Mouse (Mus musculus) large intestine, adult 2 months (tissue): ENCODE measurements at regions not wholly inside any gene's neighbourhood (a gene's known extent, or its start where the extent isn't known, plus 50 kb on each side); places are given as distances from the start of the nearest gene placed in this dataset.

Experiments
- DNase-seq: peaks from one replicate; pipeline ENCODE4 v3.0.0-alpha.2; 2012; ENCODE audit warnings: low read depth, low spot score
- WGBS: fragments of 180-500 bp; shearing (Covaris S2); methylation state at CpG from one replicate; pipeline ENCODE4 v1.1.7; 2018; 5-methylcytosine and 5-hydroxymethylcytosine counted together

DNA sequence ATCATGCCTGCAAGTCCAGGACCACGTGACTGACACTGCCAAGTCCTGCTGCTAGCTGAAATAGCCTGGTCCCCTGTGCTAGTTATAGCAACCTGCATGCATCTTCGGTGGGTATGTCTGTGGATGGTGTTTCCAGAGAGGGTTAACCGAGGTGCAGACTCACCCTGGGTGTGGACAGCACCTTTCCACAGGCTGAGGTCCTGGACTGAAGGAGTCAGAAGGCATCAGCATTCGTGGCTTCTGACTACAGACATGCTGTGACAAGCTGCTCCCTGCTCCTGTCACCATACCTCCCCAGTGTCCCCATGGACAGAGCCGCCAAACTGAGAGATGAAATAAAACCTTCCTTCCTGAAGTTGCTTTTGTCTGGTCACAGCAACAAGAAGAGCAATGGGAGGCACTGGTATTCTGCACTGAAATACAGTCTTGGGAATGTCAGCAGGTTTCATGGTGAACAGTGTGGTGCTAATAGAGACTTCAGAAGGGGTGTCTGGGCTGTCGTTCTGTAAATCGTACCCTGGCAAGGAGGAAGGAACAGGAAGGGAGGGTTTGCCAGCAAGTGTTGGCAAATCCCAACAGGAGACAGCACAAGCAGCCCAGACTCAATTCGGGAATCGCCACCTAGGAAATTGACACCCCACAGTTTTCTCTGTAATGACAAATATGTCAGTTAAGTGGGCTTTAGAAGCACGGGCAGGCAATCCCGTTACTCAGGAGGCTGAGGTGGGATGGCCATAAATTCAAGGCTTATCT, 237.7 kb downstream of the Hs3st3b1 start:
- no peak for DNase-seq
- 49% methylated on average over 11 of the region's 11 CpGs for WGBS

DNA sequence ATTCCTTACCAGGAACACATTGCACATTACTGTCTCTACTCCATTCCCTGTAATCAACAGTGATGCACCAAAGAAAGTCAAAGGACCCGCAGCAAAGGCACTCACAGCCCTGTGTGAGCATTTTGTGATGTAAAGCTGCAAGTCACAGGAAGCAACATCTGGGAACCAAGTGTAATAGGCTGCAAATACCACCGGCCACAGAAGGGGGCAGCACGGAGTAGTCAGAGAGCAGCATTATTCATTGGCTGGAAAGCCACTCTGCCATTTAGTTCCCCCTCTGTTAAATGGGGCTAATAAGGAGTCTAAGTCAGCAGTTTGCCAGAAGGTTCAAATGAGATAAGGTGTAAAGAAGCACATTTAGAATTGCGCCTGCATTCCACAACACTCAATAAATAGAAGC, 231.0 kb downstream of the Hs3st3b1 start:
- 56% methylated on average over 4 of the region's 4 CpGs for WGBS
- no peak for DNase-seq

DNA sequence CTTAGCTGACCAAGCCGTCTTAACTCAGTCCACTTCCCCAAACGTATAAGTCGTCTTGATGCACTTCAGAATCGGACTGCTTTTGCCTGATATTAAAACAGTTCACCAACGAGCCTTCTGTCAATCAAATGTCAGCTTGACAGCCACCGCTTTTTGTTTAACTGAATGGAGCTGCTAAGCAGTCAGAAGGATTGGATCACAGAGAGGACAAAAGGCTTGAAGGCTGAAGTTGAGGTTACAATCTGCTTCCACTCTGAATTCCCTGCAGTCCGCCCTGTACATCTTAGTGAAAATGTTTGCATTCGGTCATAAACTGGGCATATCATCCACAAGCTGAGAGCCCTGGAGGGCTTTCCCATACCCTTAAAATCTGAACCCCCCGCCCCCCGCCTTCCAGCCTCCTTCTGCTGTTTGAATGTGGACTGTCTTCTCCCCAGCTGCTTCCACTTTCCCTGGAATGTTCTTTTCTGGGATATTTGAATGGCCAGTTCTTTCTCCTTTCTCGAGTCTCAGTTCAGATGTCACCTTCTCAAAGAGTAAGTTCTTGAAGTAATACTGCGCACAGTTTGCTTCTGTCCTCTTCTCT, 217.0 kb downstream of the Hs3st3b1 start:
- no peak for DNase-seq
- 66% methylated on average over 12 of the region's 12 CpGs for WGBS

DNA sequence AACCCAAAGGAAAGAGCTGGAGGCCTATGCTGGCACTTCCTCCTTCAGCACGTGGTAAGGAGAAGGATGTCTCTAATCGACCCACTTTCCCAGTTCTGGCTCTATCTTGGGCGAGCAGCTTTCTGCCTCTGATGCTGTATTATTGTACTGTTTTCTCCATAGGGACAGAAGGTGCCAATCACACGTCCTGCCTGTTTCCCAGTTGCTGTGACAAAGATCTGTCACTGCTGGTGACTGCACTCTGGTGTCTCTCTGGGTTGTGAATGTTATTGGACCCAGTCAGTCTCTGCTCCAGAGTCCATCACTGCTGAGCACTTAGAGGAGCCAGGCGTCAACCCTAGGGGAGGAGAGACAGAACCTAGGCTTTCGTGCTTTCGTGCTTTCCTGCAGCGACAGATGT, 216.0 kb downstream of the Hs3st3b1 start:
- no peak for DNase-seq
- 74% methylated on average over 8 of the region's 8 CpGs for WGBS

DNA sequence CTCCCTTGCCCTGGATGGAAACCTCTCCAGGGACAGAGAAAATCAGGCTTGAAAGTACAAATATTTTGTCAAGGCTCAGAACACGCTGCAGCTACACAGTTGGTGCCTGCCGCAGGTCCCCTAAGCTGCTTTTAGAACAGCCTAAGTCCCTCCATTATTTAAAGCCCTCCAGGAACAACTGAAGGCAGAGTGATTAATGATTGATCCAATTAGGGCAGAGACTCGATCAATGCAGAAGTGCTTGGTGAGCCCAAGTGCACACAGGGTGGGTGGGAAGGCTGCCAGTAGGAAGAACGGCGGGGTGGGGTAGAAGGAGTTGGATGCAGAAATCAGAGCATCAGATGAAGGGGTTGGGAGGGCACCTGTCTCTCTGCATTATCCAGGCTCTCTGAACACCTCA, 215.0 kb downstream of the Hs3st3b1 start:
- 55% methylated on average over 5 of the region's 5 CpGs for WGBS
- DNase-seq, result no peak

DNA sequence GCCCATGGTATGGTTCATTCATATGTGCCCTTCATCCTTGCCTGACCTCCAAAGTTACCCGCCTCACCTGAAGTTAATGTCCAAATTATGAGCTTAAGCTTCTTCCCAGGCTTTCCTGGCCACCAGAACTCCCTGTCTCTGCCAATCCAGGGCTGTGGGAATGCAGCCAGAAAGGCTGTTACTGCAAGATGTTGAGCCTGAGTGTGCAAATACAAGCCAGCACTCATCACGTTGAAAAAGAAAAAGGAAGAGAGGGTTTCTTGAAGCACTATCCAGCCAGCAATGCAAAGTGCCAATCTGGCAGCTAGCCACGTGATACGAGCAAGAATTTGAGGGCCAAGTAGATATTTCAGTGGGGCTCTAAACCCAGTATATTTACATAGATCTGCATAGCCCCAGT, 213.7 kb downstream of the Hs3st3b1 start:
- DNase-seq, result no peak
- WGBS, result 39% methylated on average over 4 of the region's 4 CpGs

DNA sequence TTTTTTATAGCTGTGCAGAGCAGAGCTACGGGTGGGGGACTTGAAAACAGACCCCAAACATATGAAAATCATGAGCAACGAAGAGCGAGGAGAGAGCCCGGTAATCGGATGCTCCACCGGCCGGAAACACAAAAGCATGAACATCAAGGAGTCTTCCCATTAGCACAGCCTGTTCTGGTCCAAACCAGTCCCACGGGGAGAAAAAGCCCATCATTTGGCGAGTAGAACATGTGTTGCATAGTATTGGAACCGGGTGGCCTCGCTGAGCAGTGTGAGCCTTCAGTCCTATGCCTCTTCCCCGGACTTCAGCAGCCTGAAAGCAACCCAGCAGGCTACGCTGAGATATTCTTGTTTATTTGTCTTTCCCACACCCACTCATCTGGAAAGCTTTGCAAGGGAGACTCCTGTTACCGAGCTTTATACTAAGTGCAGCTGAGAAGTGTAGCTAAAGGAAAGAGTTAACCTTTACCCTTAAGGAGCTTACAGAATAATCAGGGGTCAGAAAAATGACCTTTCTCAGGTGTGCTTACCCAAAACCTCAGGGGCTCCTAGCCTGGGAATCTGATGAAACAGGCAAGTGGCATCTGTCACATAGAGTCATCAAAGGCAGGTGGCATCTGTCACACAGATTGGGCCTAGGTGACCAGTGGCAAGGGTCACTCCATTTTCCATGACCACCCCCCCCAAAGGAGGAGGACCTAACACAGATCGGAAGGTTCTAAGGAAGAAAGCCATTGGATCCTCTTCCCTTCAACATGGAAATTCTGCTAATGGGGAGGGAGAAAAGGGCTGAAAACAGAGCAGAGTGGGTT, 209.8 kb downstream of the Hs3st3b1 start:
- DNase-seq, result no peak
- WGBS, result 59% methylated on average over 15 of the region's 15 CpGs

DNA sequence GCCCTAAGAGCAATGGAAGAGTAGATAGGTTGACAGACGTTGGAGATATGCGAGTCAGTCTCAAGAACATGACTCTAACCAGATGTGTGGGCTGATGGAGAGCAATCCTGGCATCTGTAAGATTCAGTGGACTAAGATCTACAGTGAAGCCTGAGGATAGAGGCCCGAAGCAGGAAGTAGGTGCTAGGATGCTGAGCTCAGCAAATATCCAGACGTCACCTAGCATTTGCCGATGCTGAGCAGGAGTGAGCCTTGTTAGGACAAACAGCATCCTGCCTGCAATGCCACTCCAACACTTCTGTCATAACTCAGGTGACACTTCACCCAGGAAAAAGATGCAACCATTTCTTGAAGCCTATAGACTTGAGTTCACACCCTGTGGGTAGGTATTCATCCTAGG, 199.8 kb downstream of the Hs3st3b1 start:
- no peak for DNase-seq
- WGBS, result 92% methylated on average over 5 of the region's 5 CpGs

DNA sequence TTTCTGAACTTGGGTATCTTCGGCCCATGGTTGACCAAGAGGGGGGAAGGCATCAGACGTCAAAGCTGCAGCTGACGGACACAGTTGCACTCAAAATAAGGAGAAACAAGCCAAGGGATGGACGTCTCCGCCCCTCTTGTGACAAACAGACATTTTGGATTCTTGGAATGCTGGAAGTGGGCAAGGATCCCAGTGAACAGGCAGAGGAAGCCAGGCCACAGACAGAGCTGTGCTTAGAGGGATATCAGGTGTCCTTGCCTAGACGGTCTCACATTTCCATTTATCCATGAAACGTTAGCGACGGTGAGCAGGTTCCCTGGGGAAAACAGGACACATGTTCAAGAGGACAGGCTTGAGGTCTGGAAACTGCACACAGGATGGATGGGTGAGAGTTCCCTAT, 191.2 kb downstream of the Hs3st3b1 start:
- no peak for DNase-seq
- WGBS, result 73% methylated on average over 9 of the region's 9 CpGs

DNA sequence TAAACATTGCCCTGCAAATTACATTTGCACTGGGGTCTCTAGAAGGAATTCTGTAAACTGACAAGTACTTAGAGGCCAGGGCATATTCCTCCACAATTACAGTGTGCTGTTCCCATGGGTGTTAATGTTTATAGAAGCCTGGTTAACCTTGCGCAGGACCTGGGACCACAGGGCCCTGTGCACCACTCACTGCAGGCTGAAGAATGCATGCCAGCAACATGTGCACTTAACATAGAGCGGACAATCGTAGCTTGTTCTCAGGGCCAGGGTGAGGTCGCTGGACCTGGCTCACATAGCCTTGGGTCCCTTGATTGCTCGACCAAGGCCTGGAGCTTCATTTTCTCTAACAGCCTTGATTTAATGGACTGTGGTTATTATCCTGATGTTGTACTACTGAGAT, 168.8 kb downstream of the Hs3st3b1 start:
- WGBS, result 59% methylated on average over 5 of the region's 5 CpGs
- DNase-seq, result no peak

DNA sequence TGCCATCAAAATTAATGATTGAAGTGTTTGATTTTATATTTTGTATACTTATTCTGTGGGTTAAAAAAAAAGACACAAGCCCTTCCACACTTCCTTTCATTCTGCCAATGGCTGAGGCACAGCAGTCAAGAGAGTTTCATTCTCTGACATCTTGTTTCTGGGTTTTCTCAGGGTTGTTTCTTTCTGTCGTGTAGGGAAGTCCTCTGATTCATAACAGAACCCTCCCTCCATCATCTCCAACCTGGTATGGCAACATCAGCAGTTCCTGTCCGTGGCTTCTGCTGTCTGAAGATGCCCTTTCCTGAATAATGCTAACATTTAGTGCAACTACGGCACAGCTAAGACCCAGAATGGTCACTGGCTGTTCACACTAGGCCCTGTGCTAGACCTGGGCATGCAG, 167.3 kb downstream of the Hs3st3b1 start:
- DNase-seq, result no peak
- 64% methylated on average over 3 of the region's 3 CpGs for WGBS

DNA sequence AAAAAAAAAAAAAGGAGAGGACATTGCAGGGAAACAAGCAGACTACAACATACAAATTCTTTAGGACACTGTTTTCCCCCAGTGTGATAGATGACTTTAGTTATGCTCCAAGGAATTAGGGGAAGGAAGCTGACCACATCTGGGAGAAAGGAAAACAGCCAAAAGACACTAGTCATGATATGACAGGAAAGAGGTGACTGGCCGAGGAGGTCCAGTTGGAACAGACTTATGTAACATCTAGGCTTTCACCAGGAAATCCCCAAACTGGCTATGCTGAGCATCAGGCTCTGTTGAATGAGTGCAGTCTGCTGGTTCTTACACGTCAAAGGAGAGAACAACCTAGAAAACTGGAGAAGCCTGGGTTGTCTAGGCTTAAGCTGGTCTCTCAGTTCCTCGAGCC, 163.8 kb downstream of the Hs3st3b1 start:
- WGBS, result 78% methylated on average over 3 of the region's 3 CpGs
- DNase-seq, result no peak

DNA sequence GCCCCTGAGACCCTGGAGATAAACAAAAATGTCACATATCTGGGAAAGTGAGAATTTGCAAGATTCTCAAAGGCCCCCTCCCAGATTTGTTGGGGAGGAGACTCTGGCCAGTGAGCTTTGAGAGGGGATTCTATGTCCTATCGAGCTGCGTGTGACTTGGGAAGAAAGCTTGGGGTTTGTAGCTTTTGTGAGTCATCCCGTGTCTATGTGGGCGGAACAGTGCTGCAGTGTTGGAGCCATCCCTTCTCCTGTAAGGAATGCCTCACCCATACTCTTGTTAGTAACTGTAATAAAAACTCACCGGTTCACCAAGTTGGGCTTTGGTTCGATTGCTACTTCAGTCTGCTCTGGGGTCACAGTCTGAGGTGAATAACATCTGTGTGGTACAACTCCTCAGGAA, 160.5 kb downstream of the Hs3st3b1 start:
- no peak for DNase-seq
- WGBS, result 27% methylated on average over 6 of the region's 6 CpGs

DNA sequence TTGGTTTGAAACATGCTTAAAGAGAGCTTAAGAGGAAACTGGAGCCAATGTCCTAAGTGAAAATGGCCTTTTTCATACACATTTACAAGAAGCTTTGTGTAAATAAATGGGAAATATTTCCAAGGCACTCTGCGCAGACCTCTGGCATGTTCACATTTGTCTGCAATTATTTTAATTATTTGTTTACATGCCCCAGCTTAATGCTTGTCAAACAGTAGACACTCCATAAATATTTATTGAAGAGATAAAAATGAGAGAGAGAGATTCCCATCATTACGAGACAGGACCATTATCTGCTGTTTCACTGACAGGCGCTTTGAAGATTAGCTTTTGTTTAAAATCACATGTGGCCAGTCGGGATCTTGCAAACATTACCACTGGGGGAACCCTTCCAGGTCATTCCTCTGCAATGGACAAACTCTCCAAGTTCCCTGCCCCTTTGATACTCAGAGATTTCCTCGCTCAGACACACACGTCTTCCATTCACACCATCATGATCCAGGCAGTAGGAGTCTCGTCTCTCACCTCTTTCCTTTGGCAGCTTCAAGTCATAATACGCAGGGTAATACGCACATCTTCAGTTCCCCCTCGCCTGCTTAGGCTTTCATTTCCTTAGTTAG, 154.3 kb downstream of the Hs3st3b1 start:
- 50% methylated on average over 10 of the region's 10 CpGs for WGBS
- DNase-seq, result no peak

DNA sequence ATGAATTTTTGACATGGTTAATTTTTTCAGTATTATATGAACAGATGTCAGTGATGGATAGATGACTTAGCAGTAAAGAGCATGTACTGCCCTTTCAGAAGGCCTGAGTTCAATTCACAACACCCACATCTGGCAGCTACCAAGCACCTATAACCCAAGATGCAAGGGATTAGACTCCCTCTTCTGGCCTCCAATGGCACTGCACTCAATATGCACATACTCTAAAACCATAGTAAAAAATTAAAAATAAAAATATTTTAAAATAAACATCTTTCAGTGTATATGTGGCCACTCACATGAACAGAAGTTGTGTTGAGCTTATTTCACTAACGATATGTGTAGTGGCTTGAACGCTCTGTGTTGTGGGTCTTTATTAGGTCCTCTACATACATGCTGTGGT, 152.4 kb downstream of the Hs3st3b1 start:
- DNase-seq, result no peak
- WGBS, result 100% methylated on average over 2 of the region's 2 CpGs

DNA sequence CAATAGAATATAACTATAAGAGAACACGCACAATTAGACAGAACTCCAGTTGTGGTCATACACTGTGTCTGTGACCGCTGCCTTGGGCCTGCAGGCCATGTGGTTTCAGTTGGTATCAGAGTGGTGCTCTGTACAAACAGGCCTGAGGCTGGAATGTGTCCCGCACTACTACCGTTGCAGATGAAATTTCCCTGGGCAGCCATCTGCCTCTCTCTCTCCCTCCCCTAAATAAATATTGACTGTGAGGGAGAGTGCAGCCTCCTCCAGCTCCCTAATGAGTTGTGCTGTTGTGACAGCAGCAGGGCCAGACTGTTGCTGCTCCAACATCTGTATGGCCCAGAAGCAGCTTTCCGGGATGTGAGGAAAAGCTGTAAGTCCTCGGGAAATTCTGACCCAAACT, 146.7 kb downstream of the Hs3st3b1 start:
- DNase-seq, result no peak

DNA sequence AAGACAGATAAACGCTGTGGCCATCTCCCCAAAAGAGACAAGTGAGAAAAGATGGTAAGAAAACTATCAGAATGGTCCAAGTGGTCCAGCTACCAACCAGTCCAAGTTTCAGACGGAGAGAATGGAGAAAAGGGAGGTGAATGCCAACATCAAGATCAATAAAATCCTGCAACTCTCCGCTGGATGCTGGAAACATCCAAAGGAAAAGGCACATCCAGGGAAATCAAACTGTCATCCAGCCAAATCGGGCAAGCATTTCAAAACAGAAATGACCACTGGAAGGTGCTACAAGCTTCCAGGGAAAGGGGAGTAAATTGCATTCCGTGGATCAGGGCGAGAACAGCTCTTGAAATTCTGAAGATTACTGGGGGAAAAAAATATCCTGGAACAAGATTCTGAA, 142.7 kb downstream of the Hs3st3b1 start:
- no peak for DNase-seq
- 67% methylated on average over 6 of the region's 6 CpGs for WGBS

More for the DNA sequence above, 146.7 kb downstream of the Hs3st3b1 start:
- 32% methylated on average over 6 of the region's 6 CpGs for WGBS

DNA sequence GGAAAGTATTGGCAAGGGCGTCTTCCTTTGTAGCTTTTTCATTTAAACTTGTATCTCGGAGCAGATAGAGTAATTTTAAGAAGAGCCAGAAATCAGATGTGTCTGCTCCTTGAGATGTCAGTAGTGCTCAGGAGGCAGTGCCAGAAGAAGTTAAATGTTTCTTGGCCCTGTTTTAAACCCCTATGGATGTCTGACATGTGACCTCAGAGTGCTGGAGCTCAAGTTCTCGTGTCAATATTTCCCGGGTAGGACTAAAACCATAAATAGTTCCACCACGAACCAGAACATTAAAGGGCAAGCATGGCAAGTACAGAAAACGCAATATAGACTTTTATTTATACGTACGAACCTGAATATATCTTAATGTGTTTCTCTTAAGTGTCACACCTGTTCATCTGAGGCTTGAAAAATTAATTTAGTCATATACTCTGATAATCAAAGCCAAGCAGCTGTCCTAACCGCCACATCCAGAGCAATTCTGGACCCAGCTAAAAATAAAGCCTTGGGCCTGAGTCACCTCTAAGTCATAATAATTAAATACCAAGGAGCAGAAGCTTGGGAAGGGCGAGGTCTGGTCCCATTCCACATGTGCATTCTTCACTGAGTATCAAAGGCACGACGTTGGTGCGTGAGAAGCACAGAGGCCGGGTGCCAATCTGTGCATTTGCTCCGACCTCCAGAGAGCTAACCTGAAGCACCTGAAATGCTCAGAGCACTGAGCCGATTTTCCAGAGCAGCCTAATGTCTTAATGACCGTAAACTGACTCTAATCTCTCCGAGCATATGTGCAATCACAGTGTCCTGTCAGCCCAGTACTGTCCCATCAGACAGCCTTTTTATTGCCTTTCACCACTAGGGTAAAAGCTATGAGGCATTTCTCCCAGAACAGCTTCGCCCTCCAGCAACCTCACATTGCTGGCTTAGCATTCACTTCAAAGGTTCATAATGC, 139.8 kb downstream of the Hs3st3b1 start:
- no peak for DNase-seq
- 59% methylated on average over 19 of the region's 19 CpGs for WGBS

DNA sequence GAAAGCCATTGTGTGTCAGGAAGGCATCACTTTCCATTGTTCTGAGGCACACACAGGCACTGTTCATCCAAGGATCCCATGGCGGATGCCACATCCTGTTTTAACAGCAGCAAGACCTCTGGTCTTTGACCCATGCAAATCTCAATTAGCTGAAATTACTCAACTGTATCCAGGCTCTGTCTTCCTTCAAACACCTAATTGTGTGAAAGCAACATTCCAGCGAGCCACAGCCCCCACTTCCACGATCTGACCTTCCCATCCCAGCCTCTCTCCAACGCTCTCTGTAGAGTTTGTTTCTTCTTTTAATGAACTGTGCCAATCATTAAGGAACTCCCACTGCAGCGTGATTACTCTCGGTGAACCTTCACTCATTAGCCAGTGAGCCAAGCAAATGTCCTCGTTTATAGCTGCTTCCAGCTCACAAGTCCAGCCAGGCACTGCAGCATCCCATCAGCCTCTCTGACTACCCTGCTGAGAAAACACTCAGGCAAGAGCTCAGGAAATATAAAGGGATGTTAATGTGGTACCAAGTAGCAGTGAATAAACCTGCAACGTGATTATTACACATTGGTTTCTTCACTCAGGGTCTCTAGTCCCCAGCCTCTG, 136.7 kb downstream of the Hs3st3b1 start:
- 37% methylated on average over 8 of the region's 8 CpGs for WGBS
- no peak for DNase-seq
